Mouse (Mus musculus) ES-Bruce4 (cell line): ENCODE measurements around the gene Hopx.

Experiments used
- CTCF ChIP-seq: IDR thresholded peaks from one replicate; pipeline ENCODE4 v1.8.1; 2011; ENCODE audit warnings: low read depth, low read length
- EP300 ChIP-seq: IDR thresholded peaks from 2 replicates; pipeline ENCODE4 v1.6.1; 2011; ENCODE audit warnings: low read depth, low read length; ENCODE audit not compliant: insufficient read depth
- POLR2A ChIP-seq: IDR thresholded peaks from one replicate; pipeline ENCODE4 v1.8.1; 2011; ENCODE audit warnings: low read length; ENCODE audit not compliant: insufficient read depth

GRCm38 (mm10) chr5:77136684-77137224 is 21.8 kb upstream of the Hopx start:
- TF ChIP-seq POLR2A, result no peak
- peak; percentile 53; the same call in 1 of the 2 replicates for TF ChIP-seq EP300
- no peak for TF ChIP-seq CTCF
